Mouse (Mus musculus) embryonic facial prominence, embryonic 13.5 days (tissue): ENCODE measurements around the gene Thsd7b. TPM values are rescaled to one million over a fixed set of nuclear protein-coding genes. Genes with fewer than 3 reads are reported as not detected.

Experiments
- ATAC-seq: fragments of 200-750 bp; cut with Nextera tagmentation; 2 replicates; pipeline ENCODE4 v1.8.0; 2017; ENCODE audit warnings: low read depth; ENCODE audit not compliant: insufficient number of reproducible peaks, insufficient read depth, low FRiP score, low TSS enrichment
- H3K27ac ChIP-seq: fragments of 300-500 bp; sonication (generic); 2 replicates; pipeline ENCODE4 v1.5.1; 2015; ENCODE audit warnings: moderate library complexity, mild to moderate bottlenecking, inconsistent platforms
- H3K27me3 ChIP-seq: fragments of 300-500 bp; sonication (generic); 2 replicates; pipeline ENCODE4 v1.6.1; 2015; ENCODE audit warnings: mild to moderate bottlenecking, inconsistent platforms
- H3K36me3 ChIP-seq: fragments of 300-500 bp; sonication (generic); 2 replicates; pipeline ENCODE4 v1.6.1; 2015; ENCODE audit warnings: mild to moderate bottlenecking, inconsistent platforms
- H3K4me1 ChIP-seq: fragments of 300-500 bp; sonication (generic); 2 replicates; pipeline ENCODE4 v1.6.1; 2015; ENCODE audit warnings: inconsistent platforms
- H3K4me2 ChIP-seq: fragments of 300-500 bp; sonication (generic); 2 replicates; pipeline ENCODE4 v1.6.1; 2015; ENCODE audit warnings: moderate library complexity, mild to moderate bottlenecking, inconsistent platforms
- H3K4me3 ChIP-seq: fragments of 300-500 bp; sonication (generic); 2 replicates; pipeline ENCODE4 v1.5.1; 2015; ENCODE audit warnings: mild to moderate bottlenecking, inconsistent platforms
- H3K9ac ChIP-seq: fragments of 300-500 bp; sonication (generic); 2 replicates; pipeline ENCODE4 v1.6.1; 2015; ENCODE audit warnings: mild to moderate bottlenecking, inconsistent platforms
- H3K9me3 ChIP-seq: fragments of 300-500 bp; sonication (generic); 2 replicates; pipeline ENCODE4 v1.6.1; 2016; ENCODE audit warnings: inconsistent platforms
- WGBS: fragments of 180-500 bp; shearing (Covaris S2); methylation state at CpG from one replicate; pipeline ENCODE4 v1.1.7; 2015; ENCODE audit warnings: mixed read lengths; 5-methylcytosine and 5-hydroxymethylcytosine counted together
- polyA plus RNA-seq: library from polyadenylated mRNA; unstranded; fragments of >200 nt; fragmentation: Nextera tagmentation; extraction: Ambion mirVana; gene quantifications from 2 replicates; pipeline ENCODE4 v1.2.1, GENCODE M21; 2015

Gene Thsd7b
- 3.5 and 5.7 TPM in 2 replicates for polyA plus RNA-seq

DNA sequence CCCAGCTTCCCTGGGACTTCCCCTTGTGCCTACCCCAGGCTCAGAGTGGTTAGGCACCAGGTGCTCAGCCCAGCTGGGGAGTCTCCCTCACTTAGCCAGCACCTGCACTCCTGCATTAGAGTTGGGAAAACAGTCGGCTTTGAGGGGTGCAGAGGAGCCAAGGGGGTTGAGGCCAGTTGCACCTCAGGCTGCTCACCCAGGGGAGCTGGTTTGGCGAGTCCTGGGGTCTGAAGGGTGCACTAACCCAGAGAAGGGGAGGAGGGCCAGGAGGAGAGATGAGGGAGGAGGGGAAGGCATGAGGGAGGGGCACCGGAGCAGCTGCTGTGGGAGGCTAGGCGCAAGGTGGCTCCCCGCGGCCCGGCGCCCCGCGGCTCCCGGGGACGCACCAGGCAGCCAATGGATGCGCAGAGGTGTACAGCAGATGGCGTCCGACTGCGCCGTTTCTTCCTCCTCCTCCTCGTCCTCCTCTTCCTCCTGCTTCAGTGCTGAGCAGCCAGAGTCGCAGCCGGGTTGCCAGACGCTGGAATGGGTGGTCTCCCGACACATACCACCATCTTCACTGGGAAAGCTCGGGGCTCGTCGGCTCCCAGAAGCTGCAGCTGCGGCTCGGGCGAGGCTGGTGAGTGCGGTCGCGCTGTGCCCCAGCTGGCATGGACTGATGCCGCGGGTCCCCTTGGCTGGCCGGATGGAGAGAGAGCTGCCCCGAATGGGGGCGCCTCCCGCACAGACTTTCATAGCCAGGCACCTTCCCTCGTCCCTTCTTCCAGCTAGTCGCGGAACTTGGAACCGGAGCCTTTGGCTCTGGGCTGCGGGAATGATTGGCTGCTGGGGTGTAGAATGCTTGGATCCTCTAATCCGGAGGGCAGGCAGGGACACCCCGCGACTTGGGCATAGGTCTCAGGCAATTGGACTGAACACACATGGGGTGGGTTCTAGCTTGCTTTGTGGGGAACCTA is at the start of gene Thsd7b:
Gene Thsd7b, plus strand, starts transcription at position 321 of the 956 bp plus-strand sequence.
- Histone ChIP-seq H3K4me2 (peak within 1 kb of the TSS; percentile 95), H3K9ac (peak within 1 kb of the TSS; percentile 67), H3K9me3 (no peaks in the 10 kb centered on the region), H3K4me1 (peaks cover 3% of the 10 kb centered on the region), H3K36me3 (no peaks in the 10 kb centered on the region), H3K27ac (no peak within 1 kb of the TSS), H3K4me3 (peak within 1 kb of the TSS; percentile 57), H3K27me3 (peaks cover 40% of the 10 kb centered on the region)
- under 1% methylated on average over 45 of the region's 45 CpGs for WGBS
- peak; percentile 53 for ATAC-seq

DNA sequence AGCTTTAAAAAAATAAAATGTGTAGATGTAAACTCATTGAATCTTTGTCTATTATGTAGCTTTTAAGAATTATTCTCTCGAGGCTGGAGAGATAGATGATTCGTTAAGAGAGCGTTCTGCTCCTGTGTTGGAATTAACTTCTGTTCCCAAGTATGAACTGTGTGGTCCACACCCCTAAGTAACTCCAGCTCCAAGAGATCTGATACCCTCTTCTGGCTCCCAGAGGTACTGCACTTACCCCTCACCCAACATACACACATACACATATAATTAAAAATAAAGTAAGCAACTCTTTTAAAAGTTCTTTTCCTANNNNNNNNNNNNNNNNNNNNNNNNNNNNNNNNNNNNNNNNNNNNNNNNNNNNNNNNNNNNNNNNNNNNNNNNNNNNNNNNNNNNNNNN is 28.8 kb upstream of the Thsd7b start:
- no peaks in the 10 kb centered on the region for H3K36me3 ChIP-seq
- no peak overlapping the region for H3K9ac ChIP-seq
- H3K4me1 ChIP-seq: no peaks in the 10 kb centered on the region
- no peak overlapping the region for H3K4me3 ChIP-seq
- no peaks in the 10 kb centered on the region for H3K9me3 ChIP-seq
- WGBS: 52% methylated on average over 3 of the region's 3 CpGs
- H3K27me3 ChIP-seq: no peaks in the 10 kb centered on the region
- ATAC-seq: no peak
- no peak overlapping the region for H3K27ac ChIP-seq
- H3K4me2 ChIP-seq: no peak overlapping the region

- Histone ChIP-seq H3K4me3 (no peak overlapping the region), H3K27ac (no peak overlapping the region), H3K4me2 (no peak overlapping the region), H3K4me1 (no peaks in the 10 kb centered on the region), H3K27me3 (no peaks in the 10 kb centered on the region), H3K9me3 (no peaks in the 10 kb centered on the region), H3K36me3 (no peaks in the 10 kb centered on the region), H3K9ac (no peak overlapping the region)
- 81% methylated on average over 6 of the region's 6 CpGs for WGBS
- no peak for ATAC-seq
These were observed 22.2 kb upstream of the Thsd7b start for GRCm38 (mm10) chr1:129250704-129251443.

DNA sequence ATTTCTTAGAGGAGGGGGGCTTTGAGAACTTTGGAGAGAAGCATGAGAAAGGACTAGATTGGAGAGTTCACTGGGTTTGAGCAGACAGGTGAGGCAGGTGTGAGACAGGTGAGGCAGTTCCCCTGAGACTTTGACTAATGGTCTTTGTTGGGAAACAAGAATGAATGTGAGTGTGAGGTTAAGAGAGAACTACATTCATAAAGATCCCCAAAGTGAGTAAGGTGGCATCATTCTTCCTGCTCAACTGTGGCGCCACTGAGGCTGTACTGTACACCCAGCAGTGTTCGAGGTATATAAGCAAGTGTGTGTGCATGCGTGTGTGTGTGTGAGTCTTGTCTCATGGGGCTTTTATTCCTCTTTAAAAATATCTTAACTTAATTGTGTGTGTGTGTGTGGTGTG is 6.4 kb upstream of the Thsd7b start:
- peaks cover 3% of the 10 kb centered on the region; the same call in 1 of the 2 replicates for H3K27me3 ChIP-seq
- 91% methylated on average over 3 of the region's 3 CpGs for whole genome bisulfite sequencing
- no peaks in the 10 kb centered on the region for H3K36me3 ChIP-seq
- H3K4me2 ChIP-seq: no peak overlapping the region
- no peak overlapping the region for H3K9ac ChIP-seq
- no peak overlapping the region for H3K4me3 ChIP-seq
- H3K27ac ChIP-seq: no peak overlapping the region
- H3K4me1 ChIP-seq: no peaks in the 10 kb centered on the region
- H3K9me3 ChIP-seq: no peaks in the 10 kb centered on the region
- no peak for ATAC-seq

DNA sequence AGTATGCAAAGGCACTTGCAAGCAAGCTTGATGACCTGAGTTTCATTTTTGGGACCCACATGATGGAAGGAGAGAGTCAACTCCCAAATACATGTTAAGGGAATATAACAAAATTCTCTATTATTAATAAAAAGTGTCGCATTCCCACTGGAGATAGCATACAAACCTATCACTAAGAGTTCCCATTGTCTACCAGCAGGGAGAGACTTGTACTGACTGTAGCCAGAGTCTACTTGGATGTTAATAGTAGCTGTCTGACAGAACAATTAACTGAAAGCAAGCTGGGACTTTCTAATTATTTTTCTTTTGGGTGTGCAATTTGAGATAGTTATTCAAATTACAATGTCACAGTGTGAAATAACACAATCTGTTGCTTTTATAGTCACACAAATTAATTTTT is 31.1 kb downstream of the Thsd7b start:
- H3K36me3 ChIP-seq: no peaks in the 10 kb centered on the region
- no peak for ATAC-seq
- no peak overlapping the region for H3K4me3 ChIP-seq
- whole genome bisulfite sequencing: 88% methylated on average over 1 of the region's 1 CpGs
- H3K9me3 ChIP-seq: no peaks in the 10 kb centered on the region
- H3K27ac ChIP-seq: no peak overlapping the region
- H3K4me1 ChIP-seq: no peaks in the 10 kb centered on the region
- H3K4me2 ChIP-seq: no peak overlapping the region
- no peak overlapping the region for H3K9ac ChIP-seq
- H3K27me3 ChIP-seq: no peaks in the 10 kb centered on the region

DNA sequence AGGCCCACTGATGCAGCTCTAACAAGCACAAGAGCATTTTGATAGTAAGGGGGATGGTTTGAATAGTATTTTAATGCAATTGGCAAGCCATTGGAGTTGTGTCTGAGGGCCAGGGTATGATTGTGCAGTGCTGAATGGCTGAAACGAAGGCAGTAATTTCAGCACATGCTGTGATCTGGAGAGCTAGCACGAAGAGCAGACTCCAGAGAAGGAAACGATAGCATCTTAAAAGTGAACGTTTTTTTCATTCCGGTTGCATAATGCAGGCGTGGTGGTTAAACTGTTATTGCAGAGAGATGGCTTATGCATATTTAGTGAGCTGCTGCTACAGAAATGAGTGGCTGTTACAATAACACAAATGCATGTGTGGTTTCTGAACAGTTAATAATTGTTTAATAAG is 51.3 kb downstream of the Thsd7b start:
- no peak overlapping the region for H3K4me2 ChIP-seq
- no peaks in the 10 kb centered on the region for H3K9me3 ChIP-seq
- no peaks in the 10 kb centered on the region for H3K27me3 ChIP-seq
- H3K36me3 ChIP-seq: no peaks in the 10 kb centered on the region
- 69% methylated on average over 6 of the region's 6 CpGs for WGBS
- H3K4me3 ChIP-seq: no peak overlapping the region
- no peak overlapping the region for H3K27ac ChIP-seq
- no peaks in the 10 kb centered on the region for H3K4me1 ChIP-seq
- no peak overlapping the region for H3K9ac ChIP-seq
- no peak for ATAC-seq

DNA sequence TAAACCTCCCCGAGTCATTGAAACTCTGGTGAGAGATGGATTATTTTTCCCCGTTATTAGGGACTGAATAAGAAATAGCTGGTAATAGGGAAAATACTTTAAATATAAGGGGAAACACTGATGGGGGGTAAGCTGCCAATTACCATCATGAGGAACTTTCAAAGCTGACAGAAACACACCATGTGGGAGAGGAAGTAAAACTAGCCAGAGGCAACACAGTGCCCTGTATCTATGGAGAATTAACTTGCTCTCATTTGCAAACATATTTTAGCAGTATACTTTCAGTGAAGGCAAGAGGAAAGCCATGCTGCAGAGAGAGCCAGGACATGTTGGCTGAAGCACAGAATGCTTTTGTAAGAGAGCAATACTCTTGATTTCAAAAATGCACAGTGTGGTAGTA is 51.7 kb downstream of the Thsd7b start:
- H3K9me3 ChIP-seq: no peaks in the 10 kb centered on the region
- H3K4me1 ChIP-seq: no peaks in the 10 kb centered on the region
- no peak overlapping the region for H3K9ac ChIP-seq
- no peaks in the 10 kb centered on the region for H3K27me3 ChIP-seq
- no peak for ATAC-seq
- no peak overlapping the region for H3K4me2 ChIP-seq
- no peak overlapping the region for H3K4me3 ChIP-seq
- no peaks in the 10 kb centered on the region for H3K36me3 ChIP-seq
- H3K27ac ChIP-seq: no peak overlapping the region
- 63% methylated on average over 2 of the region's 2 CpGs for WGBS

DNA sequence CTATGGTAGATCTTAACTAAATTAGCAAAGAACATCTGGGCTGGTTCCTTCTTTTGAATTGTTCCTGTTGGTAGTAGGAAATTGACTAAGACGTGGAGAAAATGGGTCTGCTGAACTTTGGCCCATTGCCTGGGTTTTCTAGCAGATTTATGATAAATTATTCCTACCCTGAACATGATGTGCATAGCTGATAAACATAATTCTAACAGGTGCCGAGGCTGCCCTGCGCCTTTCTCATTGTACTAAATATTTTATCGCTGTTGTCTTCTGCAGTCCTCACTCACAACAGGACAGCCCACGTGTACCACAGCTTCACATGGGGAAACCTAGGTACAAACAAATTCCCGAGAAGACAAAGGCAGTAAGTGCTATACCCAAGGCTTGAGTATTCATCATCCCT is 83.5 kb downstream of the Thsd7b start:
- Histone ChIP-seq H3K36me3 (no peaks in the 10 kb centered on the region), H3K27ac (no peak overlapping the region), H3K9ac (no peak overlapping the region), H3K27me3 (no peaks in the 10 kb centered on the region), H3K4me1 (no peaks in the 10 kb centered on the region), H3K9me3 (no peaks in the 10 kb centered on the region), H3K4me2 (no peak overlapping the region), H3K4me3 (no peak overlapping the region)
- 71% methylated on average over 6 of the region's 6 CpGs for WGBS
- ATAC-seq: no peak

- H3K36me3 ChIP-seq: no peaks in the 10 kb centered on the region
- no peak overlapping the region for H3K4me2 ChIP-seq
- H3K27me3 ChIP-seq: no peaks in the 10 kb centered on the region
- no peak overlapping the region for H3K27ac ChIP-seq
- H3K9me3 ChIP-seq: no peaks in the 10 kb centered on the region
- H3K4me1 ChIP-seq: no peaks in the 10 kb centered on the region
- H3K4me3 ChIP-seq: no peak overlapping the region
- ATAC-seq: no peak
- 88% methylated on average over 2 of the region's 2 CpGs for WGBS
- H3K9ac ChIP-seq: no peak overlapping the region
These were observed 84.3 kb downstream of the Thsd7b start for GRCm38 (mm10) chr1:129357378-129357777.

- H3K27me3 ChIP-seq: no peaks in the 10 kb centered on the region
- no peaks in the 10 kb centered on the region for H3K36me3 ChIP-seq
- no peak for ATAC-seq
- no peaks in the 10 kb centered on the region for H3K9me3 ChIP-seq
- no peak overlapping the region for H3K9ac ChIP-seq
- H3K4me2 ChIP-seq: no peak overlapping the region
- H3K27ac ChIP-seq: no peak overlapping the region
- no peak overlapping the region for H3K4me3 ChIP-seq
- 87% methylated on average over 4 of the region's 4 CpGs for WGBS
- H3K4me1 ChIP-seq: no peaks in the 10 kb centered on the region
These were observed 90.3 kb downstream of the Thsd7b start for GRCm38 (mm10) chr1:129363368-129363767.

GRCm38 (mm10) chr1:129364828-129365227 is 91.7 kb downstream of the Thsd7b start:
- Histone ChIP-seq H3K36me3 (no peaks in the 10 kb centered on the region), H3K9ac (no peak overlapping the region), H3K27me3 (no peaks in the 10 kb centered on the region), H3K4me3 (no peak overlapping the region), H3K4me1 (no peaks in the 10 kb centered on the region), H3K4me2 (no peak overlapping the region), H3K9me3 (no peaks in the 10 kb centered on the region), H3K27ac (no peak overlapping the region)
- ATAC-seq: no peak

- Histone ChIP-seq H3K4me2 (no peak overlapping the region), H3K27me3 (no peaks in the 10 kb centered on the region), H3K9ac (no peak overlapping the region), H3K9me3 (no peaks in the 10 kb centered on the region), H3K27ac (no peak overlapping the region), H3K4me3 (no peak overlapping the region), H3K36me3 (no peaks in the 10 kb centered on the region), H3K4me1 (no peaks in the 10 kb centered on the region)
- ATAC-seq: no peak
- 50% methylated on average over 1 of the region's 1 CpGs for WGBS
These were observed 92.5 kb downstream of the Thsd7b start for GRCm38 (mm10) chr1:129365590-129365989.
